In the genomic region with DNA sequence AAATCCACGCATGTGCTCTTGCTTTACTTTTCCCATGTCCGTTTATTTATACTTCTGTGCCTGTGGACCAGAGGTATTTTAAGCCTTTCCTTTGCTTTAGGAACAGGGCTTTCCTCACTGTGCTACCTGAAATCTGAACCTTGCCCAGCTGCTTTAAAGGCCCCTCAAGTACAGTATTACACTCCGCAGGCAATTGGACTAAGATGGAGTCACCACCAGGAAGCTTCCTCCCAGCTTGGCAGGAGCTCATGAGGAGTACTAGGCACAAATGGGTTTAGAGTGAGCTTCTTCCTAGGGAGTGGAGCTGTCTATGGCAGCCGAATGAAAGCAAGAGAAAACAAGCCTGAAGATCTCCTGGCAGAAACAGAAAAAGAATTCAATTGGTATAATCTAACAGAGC, we compare ENCODE assay signal across 10 mouse cellular contexts. TPM values are rescaled to one million over a fixed set of nuclear protein-coding genes. Genes with fewer than 3 reads are reported as not detected.
A peak's percentile ranks its signal among the peaks of the same experiment; 100 is the strongest.
DNase-seq lines count a peak whose midpoint lies in the region; ATAC-seq and TF ChIP-seq lines count a peak whose summit lies in the region.
"Had no signal": no experiment of that assay in that cellular context is flagged by ENCODE, and none has a peak within 500 bp of the region (broad histone marks: within the 10 kb centered on the region; RNA-seq: fewer than 3 reads in every experiment).

No protein-coding gene starts in this region.

- H3K4me2 ChIP-seq in heart, embryonic 12.5 days = peak overlapping the region; percentile 84; the same call in 1 of the 2 replicates
- H3K4me2 ChIP-seq in embryonic facial prominence, embryonic 13.5 days = peak overlapping the region; percentile 63
- H3K4me2 ChIP-seq in limb, embryonic 13.5 days (replicated peaks) = peak overlapping the region; percentile 66

- DNase-seq in heart, adult 9 months (ENCODE audit: low spot score in 2 of 2) = no peak
- no peak for DNase-seq in spleen, adult 12 weeks (ENCODE audit: low spot score)
- no peak for DNase-seq in gastrocnemius, adult 8-10 months (ENCODE audit: low spot score in 2 of 2)
- DNase-seq in adrenal gland, postnatal 14 days = no peak
- DNase-seq: adrenal gland, adult 8-10 months; gastrocnemius, postnatal 10 days had no signal

- TF ChIP-seq CTCF in ES-Bruce4 (IDR thresholded peaks at IDR 0.05; ENCODE audit: low read depth, low read length) = no peak

- H3K4me1 ChIP-seq in heart, embryonic 12.5 days (replicated peaks) = 0 out of 2 replicates have a peak, but pooled peaks cover 3% of the 10 kb centered on the region
- H3K4me1 ChIP-seq in ES-Bruce4 (ENCODE audit: control insufficient read depth, insufficient read depth, low read length) = no peaks in the 10 kb centered on the region
- no peaks in the 10 kb centered on the region for H3K4me1 ChIP-seq in embryonic facial prominence, embryonic 13.5 days
- H3K4me1 ChIP-seq in limb, embryonic 13.5 days = no peaks in the 10 kb centered on the region

- WGBS in heart, embryonic 12.5 days = 41% methylated on average over 4 of the region's 4 CpGs
- 36% methylated on average over 4 of the region's 4 CpGs for WGBS in embryonic facial prominence, embryonic 13.5 days
- WGBS in limb, embryonic 13.5 days = 29% methylated on average over 4 of the region's 4 CpGs

- no peaks in the 10 kb centered on the region for H3K36me3 ChIP-seq in heart, embryonic 12.5 days
- no peaks in the 10 kb centered on the region for H3K36me3 ChIP-seq in ES-Bruce4 (ENCODE audit: control insufficient read depth, insufficient read depth, low read length, poor library complexity, severe bottlenecking)
- no peaks in the 10 kb centered on the region for H3K36me3 ChIP-seq in embryonic facial prominence, embryonic 13.5 days
- no peaks in the 10 kb centered on the region for H3K36me3 ChIP-seq in limb, embryonic 13.5 days

- ATAC-seq in heart, embryonic 12.5 days (ENCODE audit: insufficient number of reproducible peaks, low FRiP score) = no peak
- no peak for ATAC-seq in embryonic facial prominence, embryonic 13.5 days (ENCODE audit: insufficient number of reproducible peaks, insufficient read depth, low FRiP score, low TSS enrichment, low read depth)
- 0 out of 2 replicates have a peak, but pooled peaks have one; percentile 34 for ATAC-seq in limb, embryonic 13.5 days (ENCODE audit: low FRiP score, low read depth)

- no peak for TF ChIP-seq EP300 in ES-Bruce4 (IDR thresholded peaks at IDR 0.05; ENCODE audit: insufficient read depth, low read depth, low read length)

- H3K4me3 ChIP-seq in heart, embryonic 12.5 days = 0 out of 2 replicates have a peak overlapping the region, but pooled peaks have one; percentile 52
- no peak overlapping the region for H3K4me3 ChIP-seq in ES-Bruce4 (ENCODE audit: low read depth, low read length)
- peak overlapping the region; percentile 48 for H3K4me3 ChIP-seq in embryonic facial prominence, embryonic 13.5 days
- H3K4me3 ChIP-seq in limb, embryonic 13.5 days = peak overlapping the region; percentile 51

- H3K9me3 ChIP-seq in heart, embryonic 12.5 days (replicated peaks) = no peaks in the 10 kb centered on the region
- H3K9me3 ChIP-seq in ES-Bruce4 (replicated peaks; ENCODE audit: control insufficient read depth, insufficient read depth, low read length, poor library complexity, severe bottlenecking) = no peaks in the 10 kb centered on the region
- H3K9me3 ChIP-seq in embryonic facial prominence, embryonic 13.5 days = no peaks in the 10 kb centered on the region
- H3K9me3 ChIP-seq in limb, embryonic 13.5 days = no peaks in the 10 kb centered on the region

- TF ChIP-seq POLR2A in ES-Bruce4 (IDR thresholded peaks at IDR 0.05; ENCODE audit: insufficient read depth, low read length) = no peak

- no peak overlapping the region for H3K9ac ChIP-seq in heart, embryonic 12.5 days
- H3K9ac ChIP-seq in ES-Bruce4 (ENCODE audit: low read depth, poor library complexity, severe bottlenecking) = 0 out of 2 replicates have a peak overlapping the region, but pooled peaks have one; percentile 27
- peak overlapping the region; percentile 65; the same call in 1 of the 2 replicates for H3K9ac ChIP-seq in embryonic facial prominence, embryonic 13.5 days
- H3K9ac ChIP-seq in limb, embryonic 13.5 days = no peak overlapping the region

- H3K27me3 ChIP-seq in heart, embryonic 12.5 days (replicated peaks) = peaks cover 16% of the 10 kb centered on the region
- H3K27me3 ChIP-seq in ES-Bruce4 (ENCODE audit: control insufficient read depth, insufficient read depth, low read length, poor library complexity, severe bottlenecking) = no peaks in the 10 kb centered on the region
- H3K27me3 ChIP-seq in embryonic facial prominence, embryonic 13.5 days = peaks cover 26% of the 10 kb centered on the region
- peaks cover 43% of the 10 kb centered on the region for H3K27me3 ChIP-seq in limb, embryonic 13.5 days

- no peak overlapping the region for H3K27ac ChIP-seq in heart, embryonic 12.5 days (ENCODE audit: poor library complexity, severe bottlenecking)
- H3K27ac ChIP-seq in ES-Bruce4 (ENCODE audit: insufficient read depth, low read length) = no peak overlapping the region
- H3K27ac ChIP-seq in embryonic facial prominence, embryonic 13.5 days = no peak overlapping the region
- no peak overlapping the region for H3K27ac ChIP-seq in limb, embryonic 13.5 days

RNA-seq across cellular contexts. Expression of gene Tmem35a, which starts 2.2 kb away (rescaled TPM):
- polyA plus RNA-seq in heart, embryonic 12.5 days (2016; fragmentation: Nextera tagmentation; extraction: Ambion mirVana) = 6.2 and 6.6 TPM in 2 replicates
- 0.58 TPM in 1 of 2 replicates, not detected in the other for polyA plus RNA-seq in ES-Bruce4 (2011; ENCODE audit: insufficient read depth, insufficient read length, low read depth, missing spikeins)
- polyA plus RNA-seq in embryonic facial prominence, embryonic 13.5 days (2015; fragmentation: Nextera tagmentation; extraction: Ambion mirVana) = 14.2 and 16.0 TPM in 2 replicates
- polyA plus RNA-seq in limb, embryonic 13.5 days (2015; fragmentation: Nextera tagmentation; extraction: Ambion mirVana) = 14.5 and 15.9 TPM in 2 replicates
- total RNA-seq in gastrocnemius, adult 8-10 months (2022) = under 1 TPM in 1 of 4 experiments, not detected in 3; 0.17 TPM
- 170 and 191 TPM in 2 replicates for total RNA-seq in adrenal gland, postnatal 14 days (2021)

RNA-seq across cellular contexts. Expression of gene Cenpi, which starts 10.7 kb away (rescaled TPM):
- polyA plus RNA-seq in heart, embryonic 12.5 days (2016; fragmentation: Nextera tagmentation; extraction: Ambion mirVana) = 23.2 and 28.6 TPM in 2 replicates
- polyA plus RNA-seq in ES-Bruce4 (2011; ENCODE audit: insufficient read depth, insufficient read length, low read depth, missing spikeins) = 26.5 and 33.2 TPM in 2 replicates
- polyA plus RNA-seq in embryonic facial prominence, embryonic 13.5 days (2015; fragmentation: Nextera tagmentation; extraction: Ambion mirVana) = 27.3 and 29.7 TPM in 2 replicates
- polyA plus RNA-seq in limb, embryonic 13.5 days (2015; fragmentation: Nextera tagmentation; extraction: Ambion mirVana) = 25.4 and 28.6 TPM in 2 replicates
- under 1 TPM in 2 of 4 experiments, not detected in 2; 0.16 to 0.17 TPM for total RNA-seq in gastrocnemius, adult 8-10 months (2022)
- 7.6 TPM in 2 replicates for total RNA-seq in adrenal gland, postnatal 14 days (2021)

RNA-seq across cellular contexts. Expression of gene Trmt2b, which starts 20.4 kb away (rescaled TPM):
- polyA plus RNA-seq in heart, embryonic 12.5 days (2016; fragmentation: Nextera tagmentation; extraction: Ambion mirVana) = 35.8 and 37.6 TPM in 2 replicates
- 7.7 and 9.7 TPM in 2 replicates for polyA plus RNA-seq in ES-Bruce4 (2011; ENCODE audit: insufficient read depth, insufficient read length, low read depth, missing spikeins)
- 15.3 and 15.6 TPM in 2 replicates for polyA plus RNA-seq in embryonic facial prominence, embryonic 13.5 days (2015; fragmentation: Nextera tagmentation; extraction: Ambion mirVana)
- polyA plus RNA-seq in limb, embryonic 13.5 days (2015; fragmentation: Nextera tagmentation; extraction: Ambion mirVana) = 12.4 and 13.5 TPM in 2 replicates
- total RNA-seq in gastrocnemius, adult 8-10 months (2022) = 10 to 100 TPM in 2 of 4 experiments, 1 to 10 TPM in 2; 8.5 to 13.4 (median 11.0) TPM
- 41.4 and 43.2 TPM in 2 replicates for total RNA-seq in adrenal gland, postnatal 14 days (2021)

Comparison
In these comparisons a context has a peak if more than half of its experiments do, and no peak if none do; other contexts are left out.
1. H3K9ac ChIP-seq: peak in ES-Bruce4 (single experiment) and embryonic facial prominence, embryonic 13.5 days (single experiment); none in heart, embryonic 12.5 days (single experiment) and limb, embryonic 13.5 days (single experiment).
2. Peak in every context shown above with its lines, with median percentiles within 50 percentile points of each other: H3K4me2 ChIP-seq.